Mouse (Mus musculus): ENCODE results near the gene Clec4d.
"Not testable (repeated sequence)": the region's sequence is repeated elsewhere in the genome, so short reads cannot be mapped to it uniquely, and the experiment has no call there.

Clec4d gene

DNA sequence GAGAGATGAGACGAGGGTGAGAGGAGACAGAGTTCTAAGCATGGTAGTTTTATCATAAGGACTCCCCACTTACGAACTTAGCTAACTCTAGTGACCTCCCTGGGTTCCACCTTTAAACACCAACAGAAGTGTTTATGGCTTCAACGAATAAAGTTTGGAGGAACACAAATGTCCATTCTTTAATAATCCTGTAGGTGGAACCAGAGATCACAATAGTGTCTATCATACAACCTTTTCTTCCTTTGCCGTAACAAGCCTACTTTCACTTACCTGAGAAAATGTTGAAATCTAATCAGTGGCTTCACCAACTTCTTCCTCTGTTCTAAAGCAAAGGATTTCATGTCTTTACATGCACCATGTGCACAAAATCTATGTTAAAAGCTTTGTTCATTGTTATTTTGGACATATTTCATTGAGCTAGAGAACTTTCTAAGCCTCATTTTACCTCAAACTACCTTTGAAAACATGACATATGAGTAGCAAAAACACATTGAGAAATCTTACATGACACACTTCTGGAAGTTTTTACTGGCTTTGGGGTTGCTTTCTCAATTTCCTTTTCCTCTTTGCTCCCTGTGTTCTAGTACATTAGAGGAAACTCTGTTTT is at the start of gene Clec4d:
TSS of gene Clec4d (plus strand) at position 557 of the 607 bp plus-strand sequence.
- no peak for DNase-seq

DNA sequence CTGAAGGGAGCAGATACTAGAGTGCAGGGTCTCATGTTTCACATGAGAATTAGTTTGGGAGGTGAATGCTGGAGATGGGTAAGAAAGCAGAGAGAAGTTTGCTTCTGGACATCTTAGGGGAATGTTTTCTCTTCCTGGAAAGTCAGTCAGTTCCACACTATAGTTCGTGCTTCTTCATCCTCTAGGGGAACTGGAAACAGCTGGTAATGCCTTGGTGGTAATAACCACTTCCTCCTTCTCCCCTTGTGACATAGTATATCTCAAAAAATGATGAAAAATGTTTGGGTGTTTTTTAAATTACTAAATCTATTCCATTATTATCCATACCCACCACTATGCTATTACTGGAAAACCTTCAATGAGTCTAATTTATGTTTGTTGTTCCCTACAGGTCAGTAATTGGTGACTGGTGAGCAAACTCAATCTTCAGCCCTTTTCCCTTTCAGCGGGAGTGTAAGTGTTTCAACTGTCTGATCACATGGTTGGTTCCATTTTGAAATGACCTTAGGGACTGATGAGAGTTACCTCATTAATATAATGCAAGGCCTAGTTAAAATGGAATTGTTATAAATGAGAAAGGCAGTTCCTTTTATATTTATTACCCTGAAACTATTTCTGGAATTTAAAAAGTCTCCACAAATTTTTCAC is 34.3 kb upstream of the Clec4d start:
- DNase-seq = no peak

DNA sequence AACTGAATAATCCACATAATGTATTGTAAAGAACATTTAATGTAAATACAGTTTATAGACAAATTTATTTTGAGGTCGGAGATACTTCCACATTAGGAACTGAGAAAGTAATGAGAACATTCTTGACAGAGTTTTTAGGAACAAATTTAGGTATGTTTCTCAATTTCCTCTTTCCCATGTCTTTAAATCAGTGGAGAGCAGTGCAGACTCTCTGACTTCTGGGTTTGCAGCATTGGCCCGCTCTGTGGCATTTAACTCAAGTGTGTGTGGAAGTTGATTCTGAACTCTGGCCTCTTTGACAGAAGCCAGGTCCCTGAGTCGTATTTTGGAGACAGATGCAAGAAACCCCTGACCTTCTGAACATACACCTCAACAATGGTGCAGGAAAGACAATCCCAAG is 32.3 kb upstream of the Clec4d start, which contains the start of gene Clec4n:
TSS of gene Clec4n (plus strand) at position 200 of the 400 bp plus-strand sequence.
- DNase-seq = no peak

DNA sequence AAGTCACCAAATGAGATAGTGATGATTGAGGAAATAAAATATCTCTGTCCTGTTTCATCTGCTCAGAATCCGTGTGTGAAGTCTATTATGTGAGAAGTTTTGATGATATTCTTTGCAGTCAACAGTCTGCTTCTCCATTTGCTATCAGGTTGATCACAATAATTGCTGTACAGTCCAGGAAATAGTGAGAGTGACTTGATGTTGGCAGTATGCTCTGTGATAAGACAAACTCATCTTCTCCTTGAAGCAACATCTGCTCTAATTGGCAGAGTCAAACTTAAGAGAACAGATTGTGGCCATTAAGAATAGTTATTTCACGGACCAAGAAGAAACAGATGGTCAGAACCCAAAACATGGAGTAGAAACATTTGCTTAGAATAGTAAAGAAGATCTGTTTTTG is 30.8 kb upstream of the Clec4d start:
- no peak for DNase-seq

DNA sequence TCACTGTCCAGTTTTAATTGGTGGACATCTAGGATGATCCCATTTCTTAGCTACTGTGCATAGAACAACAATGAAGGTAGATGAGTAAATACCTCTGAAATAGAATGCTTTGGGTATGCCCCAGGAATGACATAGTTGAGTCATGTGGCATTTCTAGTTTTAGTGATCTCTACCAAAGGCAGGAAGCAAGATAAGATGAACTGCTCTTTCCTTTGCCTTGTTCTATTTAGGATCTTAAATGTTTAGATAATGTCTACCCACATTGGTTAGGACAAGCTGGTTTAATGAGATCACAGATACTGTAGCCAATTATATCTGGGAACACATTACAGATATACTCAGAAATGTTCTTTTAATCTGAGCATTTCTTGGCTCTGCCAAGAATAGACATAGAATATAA is 24.3 kb upstream of the Clec4d start:
- no peak for DNase-seq

DNA sequence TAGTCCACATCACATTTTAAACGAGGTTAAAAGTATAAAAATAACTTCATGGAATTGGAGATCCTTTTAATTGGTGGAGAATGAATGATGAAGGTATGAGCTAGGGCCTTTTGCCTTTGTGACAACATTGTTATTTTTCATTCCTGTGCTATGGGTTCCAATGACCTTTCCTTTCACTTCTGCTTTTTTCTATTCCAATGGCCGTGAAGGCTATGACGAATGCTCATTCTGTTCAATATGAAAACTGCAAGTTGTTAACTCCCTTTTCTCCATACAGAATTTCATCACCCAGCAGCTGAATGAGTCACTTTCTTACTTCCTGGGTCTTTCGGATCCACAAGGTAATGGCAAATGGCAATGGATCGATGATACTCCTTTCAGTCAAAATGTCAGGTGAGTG is 17.7 kb upstream of the Clec4d start:
- no peak for DNase-seq

DNA sequence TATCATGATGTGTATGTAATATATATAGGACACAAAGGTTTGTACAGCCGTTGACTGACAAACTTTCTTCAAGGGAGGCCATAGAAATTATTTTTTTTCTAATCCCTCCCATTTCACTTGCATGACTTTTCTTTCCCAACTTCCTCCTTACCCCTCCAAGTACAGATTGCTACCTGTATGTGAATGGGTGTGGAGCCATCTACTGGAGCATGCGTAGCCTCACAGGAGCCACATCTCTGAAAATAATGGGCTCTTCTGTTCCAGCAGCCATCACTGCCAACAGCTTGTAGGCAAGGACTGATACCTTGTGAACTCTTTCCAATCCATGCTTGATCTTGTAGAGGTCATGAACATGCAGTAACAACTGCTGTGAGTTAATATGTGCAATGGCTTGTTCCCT is 13.0 kb upstream of the Clec4d start:
- not testable (repeated sequence) for DNase-seq

DNA sequence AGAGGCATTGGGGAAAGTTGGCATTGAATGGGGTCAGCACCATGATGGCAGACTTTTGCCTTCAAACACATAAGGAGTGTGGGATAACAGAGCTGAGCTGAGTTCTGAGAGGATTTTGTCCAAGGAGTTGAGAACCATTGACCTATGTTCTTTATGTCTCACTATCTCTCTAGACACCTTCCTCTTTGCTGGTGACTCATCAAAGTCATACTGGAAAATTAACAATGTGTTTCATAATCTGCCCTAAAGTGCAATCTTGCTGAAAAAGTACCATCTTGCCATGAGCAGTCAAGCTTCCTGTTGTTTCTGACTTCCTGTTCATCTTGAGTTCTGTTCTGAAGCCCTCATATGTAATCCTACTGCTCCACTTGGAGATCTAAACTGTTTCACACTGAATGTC is 9.2 kb upstream of the Clec4d start:
- DNase-seq = no peak

DNA sequence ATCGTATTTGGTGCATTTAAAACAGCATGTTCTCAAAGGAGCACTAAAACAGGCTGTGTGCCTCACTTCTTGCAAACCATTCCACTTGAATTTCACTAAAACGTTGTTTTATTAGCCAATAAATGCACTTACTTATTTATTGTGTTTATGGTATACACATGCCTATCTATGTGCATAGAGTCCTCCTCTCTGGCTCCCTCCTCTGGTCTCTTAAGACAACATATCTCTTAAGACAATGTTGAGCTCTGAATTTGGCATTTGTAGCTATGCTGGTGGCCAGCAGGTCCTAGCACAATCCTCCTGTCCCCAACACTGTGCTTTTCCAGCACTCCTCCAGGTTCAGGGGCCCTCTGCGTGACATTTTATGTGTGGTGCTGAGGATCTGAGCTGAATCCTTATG is 3.0 kb upstream of the Clec4d start:
- no peak for DNase-seq

DNA sequence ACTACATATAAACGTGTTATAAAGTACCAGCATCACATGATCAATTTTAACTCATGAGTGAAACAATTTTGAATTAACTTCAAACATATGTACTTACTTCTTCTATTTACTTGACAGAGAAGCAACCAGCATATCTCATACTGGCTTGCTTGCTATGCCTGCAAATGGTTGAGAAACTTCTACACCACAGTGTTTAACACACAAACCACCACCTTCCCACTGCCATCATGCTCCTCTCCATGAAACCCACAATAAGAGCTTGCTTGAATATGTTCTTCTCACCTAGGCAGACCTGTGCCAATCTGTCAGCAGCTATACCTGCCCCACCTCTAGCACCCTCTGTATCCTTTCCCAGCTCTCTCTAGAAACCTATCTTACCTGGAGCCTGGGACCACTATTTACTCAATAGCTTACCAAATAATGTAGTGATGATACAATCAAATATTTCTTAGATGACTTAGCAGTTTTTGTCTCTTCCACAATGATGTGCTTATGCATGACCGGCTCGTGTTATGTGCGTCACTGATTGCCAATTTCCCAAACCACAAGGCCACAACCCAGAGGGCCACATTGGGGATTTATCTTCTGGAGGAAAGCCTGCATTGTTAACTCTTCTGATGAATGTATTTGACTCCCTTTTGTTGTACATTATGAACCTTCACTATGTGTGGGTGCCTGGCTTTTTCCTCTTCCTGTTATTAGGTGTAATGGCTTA is 1.9 kb upstream of the Clec4d start:
- DNase-seq = no peak

DNA sequence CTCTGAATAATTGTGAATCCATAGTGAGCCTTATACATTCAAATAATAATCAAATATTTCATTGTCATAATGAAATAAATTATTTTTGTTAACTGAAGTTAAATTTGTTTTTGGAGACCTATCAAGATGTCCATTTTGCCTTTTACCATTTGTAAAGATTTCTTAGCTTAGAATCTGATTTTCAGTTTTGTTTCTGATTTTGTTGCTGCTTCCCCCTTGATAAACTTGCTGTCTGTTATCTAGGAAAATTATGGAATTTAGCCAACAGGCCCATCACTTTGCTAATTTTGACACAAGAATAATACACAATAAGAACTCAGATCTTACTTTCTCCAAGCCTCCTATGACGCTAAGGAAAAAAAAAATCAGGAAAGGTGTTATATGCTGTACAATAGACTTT is 1.0 kb upstream of the Clec4d start:
- DNase-seq = no peak

DNA sequence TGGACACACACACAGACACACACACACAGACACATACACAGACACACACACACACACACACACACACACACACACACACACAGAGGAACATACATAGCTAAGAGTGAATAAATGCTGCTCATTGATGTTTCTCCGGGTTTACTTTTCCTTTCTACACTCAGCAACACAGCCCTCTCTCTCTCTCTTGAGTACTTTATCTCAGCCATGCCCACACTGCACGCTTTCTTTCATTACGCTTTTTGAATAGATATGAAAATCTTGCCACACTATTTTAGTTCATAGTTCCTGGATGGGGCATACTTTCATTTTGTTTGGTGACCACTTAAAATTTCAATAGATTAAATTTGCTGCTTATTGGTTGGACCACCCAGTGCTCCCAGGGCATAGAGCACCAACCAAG is 2.3 kb downstream of the Clec4d start:
- no peak for DNase-seq

DNA sequence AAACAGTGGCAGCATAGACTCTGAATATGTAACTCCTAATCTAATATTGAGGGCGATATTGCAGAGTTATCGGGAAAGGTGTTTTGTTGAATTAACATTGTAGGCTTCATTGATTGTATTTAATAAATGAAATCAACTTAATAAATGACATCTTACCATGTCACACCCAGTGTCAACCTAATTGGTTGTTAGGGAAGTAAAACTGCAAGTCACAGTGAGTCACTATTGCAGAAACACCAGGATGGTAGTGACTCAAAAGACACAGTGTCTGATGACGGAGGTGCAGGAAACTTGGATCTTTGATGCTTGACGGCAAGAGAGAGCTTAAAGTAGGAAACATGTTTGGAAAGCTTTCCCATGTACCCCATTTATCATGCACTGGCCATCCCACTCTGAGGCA is 3.9 kb downstream of the Clec4d start:
- DNase-seq = no peak

DNA sequence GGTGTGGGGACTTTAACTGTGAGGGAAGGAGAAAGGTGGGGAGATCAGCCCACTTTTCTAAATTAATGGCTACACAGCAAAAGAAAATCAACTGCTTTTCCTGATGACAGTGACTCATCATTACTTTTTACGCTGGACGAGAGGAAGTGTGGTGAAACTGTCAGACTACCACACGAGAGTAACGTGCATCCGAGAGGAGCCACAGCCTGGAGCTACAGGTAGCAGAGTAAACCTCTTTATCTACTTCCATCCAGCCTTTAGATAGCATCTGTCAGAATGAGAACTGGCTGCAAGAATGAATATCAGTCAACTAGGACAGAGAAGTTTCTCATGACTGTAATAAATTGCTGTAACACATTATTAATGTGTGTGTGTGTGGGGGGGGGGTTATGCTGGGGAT is 5.0 kb downstream of the Clec4d start:
- DNase-seq = no peak

DNA sequence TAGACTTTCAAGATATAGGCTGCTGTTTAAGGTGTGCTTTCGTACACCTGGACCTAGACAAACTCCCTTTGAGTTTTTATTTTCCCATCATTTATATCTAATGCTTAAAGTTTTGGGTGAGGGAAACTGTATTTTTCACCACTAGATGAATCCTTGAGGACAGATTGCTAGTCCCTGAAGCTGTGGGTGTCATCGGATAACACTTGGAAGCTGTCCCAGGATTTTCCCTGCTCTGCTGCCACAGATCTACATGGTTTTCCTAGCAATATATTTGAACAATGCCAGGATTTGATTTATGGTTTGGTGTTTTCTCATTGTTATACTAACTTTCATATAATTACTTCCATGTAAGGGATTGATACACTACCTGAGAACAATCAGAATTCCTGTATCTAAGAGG is 17.5 kb downstream of the Clec4d start:
- DNase-seq = no peak

DNA sequence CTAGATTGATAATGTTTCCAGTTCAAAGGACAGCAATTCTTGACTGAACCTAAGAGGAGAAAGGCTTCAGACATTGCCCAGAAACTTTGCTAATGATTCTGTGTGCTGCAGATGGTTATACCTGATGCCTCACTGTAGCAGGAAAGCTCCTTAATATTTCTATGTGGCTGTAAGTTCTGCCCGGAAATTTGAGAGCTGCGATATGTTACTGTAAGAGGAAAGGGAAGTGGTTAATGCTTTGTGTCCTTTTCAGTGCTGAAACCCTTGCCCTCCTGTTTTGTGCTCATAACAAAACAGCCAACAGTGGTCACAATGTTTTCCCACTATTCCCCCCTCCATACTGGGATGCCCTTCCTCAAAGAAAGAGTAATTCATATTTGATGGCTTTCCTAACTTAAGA is 24.4 kb downstream of the Clec4d start:
- no peak for DNase-seq

DNA sequence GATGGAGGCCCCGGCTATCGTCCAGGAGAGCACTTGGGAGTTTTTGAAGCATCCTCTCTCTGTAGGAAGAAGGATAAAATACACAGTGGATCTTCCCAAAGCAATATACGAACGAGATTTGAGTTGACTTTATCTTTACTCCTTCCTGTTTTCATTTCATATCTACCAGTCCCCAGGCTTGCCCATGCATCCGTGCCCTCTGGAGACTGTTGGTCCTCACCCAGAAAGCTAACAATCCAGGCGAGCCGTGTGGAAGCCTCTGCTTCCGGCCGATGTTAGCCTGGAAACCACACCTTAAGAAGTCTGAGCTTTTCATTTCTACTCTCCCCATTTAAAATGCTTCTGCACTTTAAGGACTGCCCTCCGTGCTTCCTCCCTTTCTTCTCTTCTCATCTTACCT is 27.0 kb downstream of the Clec4d start:
- DNase-seq = no peak

DNA sequence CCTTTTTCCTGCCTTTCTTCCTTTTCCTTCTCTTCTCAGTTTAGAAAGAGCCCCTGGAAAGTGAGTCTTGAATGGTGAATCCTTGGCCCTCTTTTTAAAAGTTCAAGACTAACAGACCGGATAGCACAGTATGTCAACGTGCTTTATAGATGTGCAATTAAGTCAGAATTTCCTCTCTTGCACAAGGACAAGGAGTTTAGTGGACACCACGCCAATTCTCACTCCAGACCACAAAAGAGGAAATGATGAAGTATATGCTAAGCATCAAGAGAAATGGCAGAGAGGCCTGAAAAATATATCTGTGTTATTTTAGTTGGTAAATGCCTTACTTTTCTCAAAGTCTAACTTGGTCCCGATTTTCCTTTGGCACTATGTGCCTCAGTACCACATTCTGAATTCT is 27.8 kb downstream of the Clec4d start, which contains the start of gene Clec4e:
TSS of gene Clec4e (minus strand) at position 118 of the 400 bp plus-strand sequence.
- DNase-seq = no peak

DNA sequence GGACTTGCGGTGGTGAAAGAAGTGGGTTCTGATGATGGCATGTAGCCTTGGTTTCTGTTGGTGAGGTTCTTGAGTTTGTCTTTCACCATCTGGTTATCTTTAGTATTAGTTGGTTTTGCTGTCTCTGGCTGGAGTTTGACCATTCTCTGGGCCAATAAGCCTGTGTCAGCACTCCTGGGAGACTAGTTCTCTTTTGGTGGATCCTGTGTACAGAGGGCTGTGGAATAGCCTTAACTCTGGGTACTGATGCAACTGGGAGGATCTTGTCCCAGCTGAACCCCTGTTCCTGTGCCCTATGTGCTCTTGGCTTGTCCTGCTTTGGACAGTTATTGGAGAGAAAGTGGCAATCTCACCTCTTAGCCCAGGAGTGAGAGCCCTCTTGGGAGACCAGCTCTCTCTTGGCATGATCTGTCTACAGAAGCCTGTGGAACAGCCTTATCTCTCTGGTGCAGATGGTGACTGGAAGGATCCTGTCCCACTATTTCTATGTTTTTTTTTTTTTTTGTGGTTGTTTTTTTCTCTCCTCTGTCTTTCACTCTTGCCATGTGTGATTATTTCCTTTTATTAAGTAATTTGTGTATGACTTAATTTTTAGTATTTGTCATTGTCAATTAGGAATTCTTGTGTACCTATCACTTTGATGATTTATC is 31.0 kb downstream of the Clec4d start:
- no peak for DNase-seq

DNA sequence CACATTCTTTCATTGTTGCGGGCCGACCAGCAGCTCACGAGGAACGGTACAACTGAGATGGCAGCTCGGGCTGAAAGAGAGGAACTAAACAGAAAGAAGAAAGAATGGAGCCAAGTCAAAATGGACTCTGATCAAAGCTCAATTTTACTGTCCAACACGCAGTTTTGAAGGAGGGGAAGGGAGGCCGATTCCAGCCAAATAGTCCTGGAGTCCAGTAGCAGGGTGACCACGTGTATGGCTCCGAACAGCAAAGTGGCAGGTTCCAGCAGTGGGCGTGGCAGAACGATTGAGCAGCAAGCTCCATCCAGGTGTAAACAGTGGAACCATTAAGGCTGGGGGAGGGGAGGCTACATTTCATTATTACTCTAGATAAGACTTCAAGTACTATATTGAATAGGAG is 31.6 kb downstream of the Clec4d start:
- not testable (repeated sequence) for DNase-seq

DNA sequence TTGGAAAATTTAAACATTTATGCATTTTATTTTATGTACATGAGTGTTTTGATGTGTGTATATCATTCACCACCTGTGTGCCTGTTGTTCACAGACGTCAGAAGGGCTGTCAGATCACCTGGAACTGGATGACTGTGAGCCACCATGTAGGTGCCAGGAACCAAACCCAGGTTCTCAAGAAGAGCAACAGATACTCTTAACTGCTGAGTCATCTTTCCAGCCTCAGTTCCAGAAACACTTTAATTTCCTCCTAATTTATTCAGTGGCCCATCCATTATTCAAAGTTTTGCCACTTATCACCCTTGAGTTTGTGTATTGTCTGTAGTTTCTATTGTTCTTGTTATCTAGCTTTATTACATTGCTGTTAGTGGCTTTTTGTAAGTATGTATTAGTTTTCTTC is 34.8 kb downstream of the Clec4d start:
- DNase-seq = no peak

DNA sequence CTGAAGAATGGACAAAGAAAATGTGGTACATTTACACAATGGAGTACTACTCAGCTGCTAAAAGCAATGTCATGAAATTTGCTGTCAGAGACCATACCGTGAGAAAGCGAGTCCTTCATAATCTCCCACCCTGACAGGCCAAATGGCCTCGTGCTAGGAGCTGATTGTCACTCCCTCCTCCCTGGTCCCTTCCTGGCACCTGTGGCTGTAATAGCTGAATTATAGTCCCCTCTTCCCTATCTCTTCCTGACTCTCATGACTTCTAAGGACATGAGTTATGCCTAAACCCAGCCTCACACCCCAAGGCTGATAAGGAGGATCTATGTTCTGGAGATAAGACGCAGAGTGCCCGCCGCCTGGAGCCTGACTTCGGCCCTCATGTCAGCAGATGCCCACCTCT is 44.4 kb downstream of the Clec4d start:
- not testable (repeated sequence) for DNase-seq

DNA sequence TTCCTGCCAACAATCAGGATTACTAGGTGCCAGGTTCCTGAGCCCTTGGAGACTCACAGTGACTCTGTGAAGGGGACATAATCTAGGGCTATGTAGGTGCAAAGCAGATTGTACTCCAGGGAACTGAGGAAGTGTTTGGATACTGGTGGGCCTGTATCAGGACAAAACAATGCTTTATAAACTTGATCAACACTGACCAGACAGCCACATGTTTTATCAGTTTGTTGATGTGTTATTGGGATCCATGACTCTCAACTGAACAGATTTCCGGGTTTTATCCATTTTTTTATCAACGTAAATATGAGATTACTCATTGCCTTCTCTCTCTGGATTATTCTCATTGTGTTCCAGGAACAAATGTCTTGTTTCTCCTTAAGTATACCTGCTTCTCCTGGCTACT is 46.1 kb downstream of the Clec4d start, which contains the start of gene Vmn2r19:
TSS of gene Vmn2r19 (plus strand) at position 301 of the 400 bp plus-strand sequence.
- DNase-seq = no peak

Measured in cerebellum, adult 11 months (tissue).